Mouse (Mus musculus) naive thymus-derived CD4-positive, alpha-beta T cell, adult 2 months (primary cell): Measurements from ENCODE around the gene Ahnak.
"Not testable (repeated sequence)": the region's sequence is repeated elsewhere in the genome, so short reads cannot be mapped to it uniquely, and the experiment has no call there.

Source experiments
- DNase-seq: peaks from one replicate; pipeline ENCODE4 v3.0.0-alpha.2; 2011; ENCODE audit warnings: low read depth

The Ahnak gene

DNA sequence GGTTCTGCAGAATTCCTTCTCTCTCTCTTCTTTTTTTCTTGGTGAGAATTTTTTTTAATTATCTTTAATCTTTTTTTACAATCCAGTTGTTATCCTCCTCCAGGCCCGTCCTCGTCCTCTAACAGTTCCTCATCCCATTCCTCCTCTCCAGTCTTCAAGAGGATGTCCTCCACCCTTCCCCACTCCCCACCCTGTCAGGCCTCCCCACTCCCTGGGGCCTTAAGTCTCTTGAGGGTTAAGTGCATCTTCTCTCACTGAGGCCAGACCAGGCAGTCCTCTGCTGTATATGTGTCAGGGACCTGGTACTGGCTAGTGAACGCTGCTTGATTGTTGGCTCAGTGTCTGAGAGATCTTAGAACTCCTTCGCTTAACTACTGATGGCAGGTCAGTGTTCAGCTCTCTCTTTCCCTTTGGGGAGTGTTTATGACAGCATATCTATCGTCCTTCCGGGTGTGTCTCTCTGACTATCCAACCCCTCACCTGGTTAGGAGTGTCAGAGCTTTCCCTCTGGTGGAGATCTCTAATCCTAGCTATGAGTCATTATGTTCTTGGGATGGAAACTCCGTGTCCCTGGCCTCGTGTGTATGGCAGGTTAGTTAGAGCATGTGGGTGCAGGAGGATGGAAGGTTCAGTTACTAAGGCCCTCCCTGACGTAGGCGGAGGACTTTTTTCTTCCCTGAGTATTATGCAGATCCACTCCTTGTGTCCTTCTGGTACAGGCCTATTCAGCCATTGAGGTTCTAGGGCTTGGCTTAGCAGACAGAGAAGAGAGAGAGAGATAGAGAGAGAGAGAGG, 5.9 kb downstream of the Ahnak start:
- no peak for DNase-seq

DNA sequence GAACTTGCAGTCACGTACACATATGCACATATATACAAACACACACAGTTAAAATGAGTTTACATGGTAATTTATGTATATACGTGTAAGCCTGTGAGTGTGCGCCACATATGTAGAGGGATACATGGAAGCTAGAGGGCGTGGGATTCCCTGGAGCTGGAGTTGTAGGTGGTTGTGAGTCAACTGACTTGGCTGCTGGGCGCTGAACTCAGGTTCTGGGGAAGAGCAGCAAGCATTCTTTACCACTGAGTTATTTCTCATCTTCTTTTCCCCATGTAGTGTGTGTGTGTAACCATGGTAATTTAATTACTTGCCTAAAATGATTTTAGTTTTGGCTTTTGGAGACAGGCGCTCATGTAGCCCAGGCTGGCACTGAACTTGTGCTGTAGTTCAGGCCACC, 7.5 kb downstream of the Ahnak start:
- DNase-seq, result no peak

DNA sequence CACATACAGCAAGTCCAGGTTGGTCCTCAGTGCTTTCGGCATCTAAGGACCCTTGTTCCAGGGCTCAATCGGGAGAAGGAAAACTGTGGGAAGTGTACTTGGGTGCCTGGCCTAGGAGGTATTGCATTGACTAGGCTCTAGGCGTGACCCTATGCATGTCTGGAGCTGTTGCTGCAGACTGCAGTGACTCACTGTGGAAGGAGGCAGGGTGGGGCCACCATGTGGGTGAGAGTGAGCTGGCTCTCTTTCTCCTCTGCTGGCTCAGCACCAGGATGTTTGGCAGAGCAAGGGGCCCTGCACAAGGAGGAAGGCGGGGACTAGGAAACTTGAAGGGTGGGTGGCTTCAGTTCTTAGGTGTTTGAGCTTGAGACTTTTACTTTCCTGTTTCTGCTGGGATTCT, 8.5 kb downstream of the Ahnak start:
- peak; percentile 88 for DNase-seq

DNA sequence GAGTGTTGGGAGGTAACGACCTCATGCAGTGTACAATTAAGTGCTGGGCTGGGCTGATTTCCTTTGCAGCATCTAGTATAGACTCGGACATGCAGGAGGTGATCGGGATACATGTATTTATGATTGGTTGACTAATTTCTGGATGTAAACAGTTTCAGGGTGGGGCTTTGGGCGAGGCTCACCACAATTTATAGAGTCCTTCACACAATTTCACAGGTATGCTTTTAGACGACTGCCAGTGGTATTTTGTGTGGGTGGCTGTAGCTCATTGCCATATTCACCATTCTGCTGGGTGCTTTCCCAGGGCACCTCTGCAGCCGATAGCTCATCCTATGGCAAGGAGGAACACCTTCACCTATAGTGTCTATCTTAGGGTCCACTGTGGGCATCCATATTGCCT, 9.5 kb downstream of the Ahnak start:
- DNase-seq, result no peak

DNA sequence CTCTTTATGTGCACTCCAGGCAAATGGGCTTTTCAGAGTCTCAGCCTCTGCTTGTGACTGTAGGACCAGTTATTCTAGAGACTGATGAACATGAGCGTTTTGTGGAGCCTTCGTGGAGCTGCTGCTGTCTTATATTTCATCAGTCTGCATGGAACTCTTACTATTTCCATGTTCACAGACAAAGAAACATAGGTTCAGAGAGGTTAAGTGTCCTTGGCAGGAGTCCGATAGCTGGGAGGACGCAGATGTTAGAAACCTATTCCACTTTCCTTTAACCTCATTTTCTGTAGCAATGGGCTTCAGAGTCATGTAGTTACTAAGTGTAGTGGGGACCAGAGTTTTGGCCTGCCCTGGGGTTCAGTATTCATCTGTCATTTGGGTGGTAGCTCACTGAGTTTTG, 10.1 kb downstream of the Ahnak start:
- no peak for DNase-seq

DNA sequence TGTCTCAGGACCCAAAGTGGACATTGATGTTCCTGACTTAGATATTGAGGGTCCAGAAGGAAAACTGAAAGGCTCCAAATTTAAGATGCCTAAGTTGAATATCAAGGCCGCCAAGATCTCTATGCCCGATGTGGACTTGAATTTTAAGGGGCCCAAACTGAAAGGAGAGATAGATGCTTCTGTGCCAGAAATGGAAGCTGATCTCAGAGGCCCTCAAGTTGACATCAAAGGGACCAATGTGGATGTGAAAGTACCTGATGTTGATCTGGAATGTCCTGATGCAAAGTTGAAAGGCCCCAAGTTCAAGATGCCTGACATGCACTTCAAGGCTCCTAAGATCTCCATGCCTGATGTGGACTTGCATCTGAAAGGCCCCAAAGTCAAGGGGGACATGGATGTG, 17.8 kb downstream of the Ahnak start:
- not testable (repeated sequence) for DNase-seq

DNA sequence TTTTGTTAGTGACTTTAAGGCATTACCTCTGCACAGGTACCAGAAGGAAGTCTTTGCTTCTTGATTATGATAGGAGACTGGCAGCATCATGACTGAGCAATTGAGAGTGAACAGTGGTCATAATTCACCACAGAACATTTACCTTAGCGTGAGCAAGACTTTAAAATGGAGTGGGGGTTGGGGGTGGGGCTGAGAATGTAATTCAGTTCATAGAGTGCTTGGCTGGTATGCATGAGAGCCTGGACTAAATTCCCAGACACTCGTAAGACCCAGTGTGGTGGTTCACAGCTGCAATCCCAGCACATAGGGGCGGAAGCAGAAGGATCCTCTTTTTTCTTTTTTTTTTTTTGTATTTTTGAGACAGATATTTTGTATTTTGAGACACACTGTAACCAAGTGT, 30.2 kb downstream of the Ahnak start:
- no peak for DNase-seq

DNA sequence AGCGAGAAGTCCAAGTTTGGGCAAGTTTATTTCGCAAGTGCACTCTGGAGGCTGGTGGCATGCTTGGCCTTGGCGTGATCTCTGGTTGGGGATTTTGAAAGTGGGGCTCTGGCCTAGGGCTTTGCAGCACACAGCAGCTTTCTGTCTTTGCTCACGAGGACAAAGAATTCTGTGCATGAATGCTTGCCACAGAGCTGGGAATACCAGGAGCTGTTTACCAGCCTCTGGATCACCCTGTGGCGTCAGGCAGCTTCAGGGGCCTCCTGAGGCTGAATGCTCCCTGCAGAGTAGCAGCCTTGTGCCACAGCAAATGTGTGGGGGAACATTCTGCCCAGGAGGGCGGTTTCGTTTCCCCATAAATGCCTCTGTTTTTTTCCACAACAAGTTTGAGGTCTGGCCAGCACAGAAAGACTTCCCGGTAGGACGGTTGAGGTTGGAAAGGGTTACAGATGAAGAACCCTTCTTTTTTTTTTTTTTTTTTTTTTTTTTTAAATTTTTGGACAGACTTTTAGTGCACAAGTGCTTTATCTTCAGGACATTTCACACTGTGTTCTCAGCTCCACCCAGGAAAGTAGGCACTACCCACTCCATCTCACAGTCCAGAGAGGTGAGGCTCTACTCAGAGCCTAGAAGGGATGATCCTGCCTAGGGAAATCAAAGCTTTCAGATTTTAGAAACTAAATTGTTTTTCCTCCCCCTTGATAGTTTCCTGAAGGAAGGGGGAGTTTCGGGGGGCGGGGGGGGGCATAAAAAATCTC, 34.1 kb downstream of the Ahnak start:
- no peak for DNase-seq

DNA sequence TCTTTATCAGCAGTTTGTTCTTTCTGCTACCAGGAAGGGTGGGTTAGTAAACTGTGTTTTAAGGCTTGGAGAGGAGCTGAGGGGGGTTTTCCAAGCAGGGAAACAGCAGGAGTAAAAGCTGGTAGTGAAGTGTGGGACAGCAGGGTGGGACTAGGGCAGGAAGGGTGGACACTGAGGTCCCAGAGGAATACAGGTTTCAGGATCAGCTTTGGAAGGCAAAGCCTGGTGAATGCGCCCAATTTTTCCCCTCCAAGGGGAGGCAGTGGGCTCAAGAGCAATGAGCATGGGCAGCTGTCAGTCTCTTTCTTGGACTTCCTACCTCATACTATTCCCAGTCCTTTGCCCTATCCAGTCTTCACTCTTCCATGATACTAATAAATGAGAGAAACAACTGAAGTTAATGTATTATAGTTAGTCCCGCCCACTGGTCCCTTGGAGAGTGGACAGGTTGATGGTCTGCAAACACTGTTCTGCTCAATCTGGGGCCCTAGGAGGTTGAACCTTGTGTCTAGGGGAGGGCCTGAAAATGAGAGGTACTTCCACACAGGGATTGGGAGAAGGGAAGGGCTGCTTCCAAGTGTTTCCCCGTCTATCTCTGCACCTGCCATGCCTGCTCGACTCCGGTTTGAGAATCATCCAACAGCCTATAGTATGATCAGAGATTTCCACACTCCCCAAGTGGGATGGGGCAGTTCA, 36.6 kb downstream of the Ahnak start:
- no peak for DNase-seq

DNA sequence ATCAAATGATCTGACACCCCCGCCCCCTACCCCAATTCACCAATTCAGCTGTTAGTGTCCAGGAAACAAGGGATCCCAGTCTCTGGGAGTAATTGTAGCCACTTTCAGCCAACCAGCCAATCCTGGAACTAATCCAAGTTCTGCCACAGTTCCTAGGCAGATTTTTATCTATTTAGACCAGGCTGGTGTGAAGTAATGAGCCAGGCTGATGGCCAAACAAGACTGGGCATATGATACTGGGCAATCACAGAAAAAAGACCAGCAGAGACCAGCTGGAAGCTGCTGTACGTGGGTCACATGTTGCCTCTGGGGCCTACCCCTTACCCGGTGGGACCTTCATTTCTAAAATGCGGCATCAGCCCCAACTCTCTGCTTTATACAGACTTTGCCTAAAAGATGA, 37.5 kb downstream of the Ahnak start:
- no peak for DNase-seq

DNA sequence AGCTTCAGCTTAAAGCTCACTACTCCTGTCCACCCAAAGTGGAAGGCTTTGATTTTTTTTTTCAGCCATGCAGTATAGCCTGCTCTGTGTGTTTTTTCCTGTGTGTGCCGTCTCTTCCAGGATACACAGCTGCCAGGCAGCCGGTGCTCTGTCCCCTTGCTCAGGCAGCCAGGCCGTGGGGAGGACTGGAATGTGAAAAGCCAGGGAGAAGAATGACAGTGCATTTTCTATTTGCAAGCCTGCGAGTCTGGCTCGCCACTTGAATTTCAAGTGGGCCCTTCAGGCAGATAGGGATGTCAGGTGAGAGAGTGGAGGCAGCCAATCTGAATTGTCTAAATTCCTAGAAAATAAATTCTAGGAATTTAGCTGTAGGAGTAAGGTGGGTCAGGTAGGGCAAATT, 38.7 kb downstream of the Ahnak start:
- DNase-seq, result no peak

DNA sequence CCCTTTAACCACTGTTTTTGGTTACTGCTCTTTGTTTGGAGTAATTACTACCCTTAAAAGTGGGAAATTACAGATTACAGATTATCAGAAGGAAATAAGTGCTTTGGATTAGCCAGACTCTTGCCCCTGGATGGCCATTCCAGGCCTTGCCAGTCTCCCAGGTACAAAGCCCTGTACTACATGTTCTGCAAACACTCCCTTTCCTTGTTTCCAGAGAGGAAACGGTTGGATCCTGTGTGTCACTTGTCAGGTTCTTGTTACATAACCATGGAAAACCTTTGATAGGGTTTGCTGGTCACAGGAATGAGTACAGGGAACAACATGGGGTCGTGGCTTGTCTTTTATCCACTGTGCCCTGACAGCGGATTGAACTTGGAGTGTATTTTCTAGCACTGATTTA, 39.3 kb downstream of the Ahnak start:
- DNase-seq, result no peak

DNA sequence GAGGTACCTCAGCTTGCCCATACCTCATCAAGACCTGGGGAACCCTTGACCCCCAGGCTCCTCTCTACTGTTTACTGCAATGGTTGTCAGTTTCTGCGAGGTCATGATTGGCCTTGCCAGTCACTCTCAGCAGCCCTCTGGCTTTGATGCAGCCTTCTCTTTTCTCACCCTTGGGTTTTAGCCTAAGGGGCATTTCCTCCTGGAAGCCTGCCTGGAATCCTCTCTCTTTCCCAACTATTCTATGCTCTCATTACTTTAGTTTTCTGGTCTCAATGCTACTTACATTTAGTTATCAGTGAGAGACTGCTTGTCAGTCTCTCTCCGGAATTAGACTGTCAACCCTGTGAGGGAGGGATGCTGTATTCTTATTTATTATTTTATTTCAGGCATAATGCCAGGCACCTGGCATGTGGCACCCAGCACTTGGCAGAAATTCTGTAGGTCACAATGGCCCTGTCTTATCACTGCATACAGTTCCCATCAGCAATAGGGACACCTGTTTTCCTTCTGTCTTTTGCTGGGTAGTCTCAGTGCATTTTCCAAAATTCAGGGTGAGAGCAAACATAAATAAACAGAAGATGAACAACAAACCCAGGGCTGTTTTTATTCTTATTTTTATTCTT, 40.7 kb downstream of the Ahnak start:
- no peak for DNase-seq

DNA sequence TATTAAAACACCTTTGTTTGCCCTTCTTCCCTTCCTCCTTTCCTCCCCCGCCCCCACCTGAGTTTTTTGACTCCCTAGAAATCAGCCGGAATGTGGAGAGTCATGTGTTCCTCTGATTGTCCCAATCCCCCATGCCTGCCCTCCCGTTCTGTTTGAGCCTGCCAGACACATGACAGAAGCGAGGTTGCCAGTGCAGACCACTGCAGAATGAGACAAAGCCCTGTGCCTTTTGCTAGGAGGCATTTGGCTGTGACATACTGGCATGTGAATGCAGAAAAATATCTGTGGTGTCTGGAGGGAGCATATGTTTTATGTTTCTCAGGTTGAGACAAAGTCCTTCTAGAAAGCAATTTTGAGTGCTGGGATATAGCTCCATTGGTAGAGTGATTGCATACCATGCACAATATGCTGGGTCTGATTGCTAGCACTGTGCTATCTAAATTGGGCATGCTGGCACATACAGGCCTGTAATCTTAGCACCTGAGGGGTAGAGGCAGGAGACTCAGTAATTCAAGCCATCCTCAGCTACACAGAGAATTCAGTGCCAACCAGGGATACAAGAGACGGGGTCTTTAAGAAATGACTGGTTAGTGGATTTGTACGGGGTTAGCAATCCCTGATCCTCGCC, 43.5 kb downstream of the Ahnak start:
- DNase-seq, result no peak

DNA sequence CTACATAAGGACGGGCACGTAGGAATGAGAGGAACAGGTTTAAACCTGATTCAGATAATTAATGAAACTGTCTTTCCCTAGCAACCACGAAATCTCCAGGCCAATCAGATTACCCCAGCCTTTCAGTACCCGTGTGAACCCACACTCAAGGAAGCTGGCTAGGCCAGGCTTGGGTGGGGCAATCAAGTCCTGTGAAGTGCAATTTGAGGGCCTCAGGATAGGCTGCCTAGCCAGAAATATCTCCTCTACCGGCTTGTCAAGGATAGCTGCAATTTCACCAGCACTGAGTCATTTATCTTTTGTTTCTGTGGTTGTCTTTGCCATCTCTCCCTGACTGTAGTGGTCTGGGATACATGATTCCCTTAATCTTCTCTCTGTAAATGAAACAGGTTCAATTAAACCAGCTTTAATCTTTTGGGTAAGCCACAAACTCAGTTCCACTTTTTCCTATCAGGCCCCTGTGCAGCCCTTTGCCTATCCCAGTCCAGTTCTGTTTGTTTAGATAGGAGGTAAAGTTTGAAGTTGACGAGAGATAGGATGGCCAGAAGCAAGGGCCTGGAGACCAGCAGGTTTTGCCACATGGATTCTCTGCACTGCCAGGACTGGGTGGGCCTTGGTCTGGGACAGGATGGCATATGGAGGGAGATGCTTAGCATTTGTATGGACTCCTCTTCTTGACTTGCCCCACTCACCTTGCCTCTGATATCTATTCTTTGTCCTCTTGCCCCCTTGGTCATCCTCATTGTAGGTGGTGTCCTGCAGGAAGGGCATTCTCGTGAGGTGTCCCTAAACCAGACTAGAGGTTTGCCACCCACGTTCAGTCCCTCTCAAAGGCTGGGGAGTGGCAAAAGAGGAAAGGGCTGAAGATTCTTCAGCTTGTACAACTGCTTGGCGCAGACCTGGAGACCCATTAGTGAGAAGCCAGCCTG, 44.6 kb downstream of the Ahnak start:
- no peak for DNase-seq

DNA sequence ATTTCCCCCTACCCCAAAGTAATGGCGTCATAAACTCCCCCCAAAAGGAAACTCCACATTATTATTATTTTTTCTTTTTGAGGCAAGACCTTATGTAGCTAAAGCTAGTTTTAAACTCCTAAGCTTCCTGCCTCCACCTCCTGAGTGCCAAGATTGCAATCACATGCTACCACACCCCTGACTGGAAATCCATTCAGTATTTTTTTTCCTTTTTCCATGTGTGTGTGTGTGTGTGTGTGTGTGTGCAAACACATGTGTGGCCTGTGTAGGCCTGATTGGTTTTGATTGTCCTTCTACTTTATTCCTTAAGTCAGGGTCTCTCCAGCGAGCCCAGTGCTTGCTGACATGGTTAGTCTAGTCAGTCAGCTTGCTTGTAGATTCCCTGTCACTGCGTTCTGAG, 45.4 kb downstream of the Ahnak start:
- DNase-seq, result no peak

DNA sequence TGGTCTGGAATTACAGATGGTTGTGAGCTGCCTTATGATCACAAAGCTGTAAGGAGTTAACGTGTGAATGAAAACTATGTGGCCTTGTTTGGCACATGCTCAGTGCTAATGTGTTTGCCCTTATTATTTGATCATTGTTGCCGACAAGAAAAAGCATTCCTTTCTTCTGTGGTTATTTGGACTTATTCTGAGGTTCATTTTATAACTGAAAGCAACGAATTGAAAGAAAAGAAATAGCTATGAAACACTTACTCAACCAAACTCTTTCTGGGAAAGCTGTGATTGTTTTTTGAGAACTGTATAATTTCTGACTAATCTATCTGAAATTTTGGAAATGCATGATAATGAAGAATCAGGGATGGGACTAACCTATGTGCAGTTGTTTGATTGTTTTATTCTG, 46.0 kb downstream of the Ahnak start:
- no peak for DNase-seq

DNA sequence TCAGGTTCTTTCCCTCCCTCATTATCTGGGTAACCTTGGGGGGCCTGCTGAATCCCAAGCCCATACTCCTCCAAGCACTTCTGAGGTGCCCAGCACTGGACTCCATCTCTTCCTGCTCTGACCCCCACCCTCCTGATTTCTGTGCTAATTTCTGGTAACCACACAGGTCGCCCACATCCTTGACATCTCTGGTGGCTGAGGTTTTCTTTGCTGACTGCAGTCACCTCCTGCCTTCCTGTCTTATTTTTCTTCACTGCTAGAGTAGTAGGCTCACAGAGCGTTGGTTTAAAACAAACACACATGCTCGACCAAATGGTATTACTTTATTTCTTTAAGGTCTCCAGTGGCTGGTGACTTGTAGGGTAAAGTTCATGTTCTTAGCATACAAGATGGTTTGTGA, 49.1 kb downstream of the Ahnak start:
- peak; percentile 71 for DNase-seq

DNA sequence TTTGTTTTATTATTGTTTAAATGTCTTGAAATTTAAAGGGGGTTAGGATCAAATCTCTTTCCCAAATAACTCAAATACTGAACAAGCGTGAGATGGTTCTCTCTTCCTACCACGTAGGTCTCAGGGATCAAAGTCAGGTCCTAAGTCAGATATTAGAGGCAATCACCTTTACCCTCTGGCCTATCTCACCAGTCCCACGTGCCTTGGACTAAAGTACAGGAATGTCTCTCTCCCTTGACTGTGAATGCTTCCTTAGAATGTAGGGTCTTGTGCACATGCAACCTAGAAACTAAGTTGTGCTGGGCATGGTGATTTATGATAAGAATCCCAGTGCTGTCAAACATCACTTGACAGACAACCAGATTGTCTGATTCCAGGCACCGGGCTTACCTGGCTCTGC, 50.2 kb downstream of the Ahnak start:
- no peak for DNase-seq

DNA sequence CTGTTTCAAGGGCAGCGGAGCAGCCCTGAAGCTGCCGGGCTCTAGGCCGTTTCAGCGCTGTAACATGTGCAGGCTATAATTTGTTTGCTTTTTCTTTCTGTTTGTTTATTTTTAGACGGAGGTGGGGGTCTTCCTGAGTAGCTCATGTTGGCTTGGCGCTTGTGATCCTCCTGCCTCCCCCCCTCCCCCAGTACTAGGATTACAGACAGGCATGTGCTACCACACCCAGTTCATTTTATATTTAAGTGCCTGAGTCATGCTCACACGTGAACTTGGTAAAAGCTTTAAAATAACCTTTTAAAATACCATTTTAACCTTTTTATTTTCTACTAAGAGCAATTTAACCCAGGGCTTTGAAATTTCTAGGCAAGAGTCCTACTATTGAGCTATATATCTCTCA, 50.8 kb downstream of the Ahnak start:
- no peak for DNase-seq

DNA sequence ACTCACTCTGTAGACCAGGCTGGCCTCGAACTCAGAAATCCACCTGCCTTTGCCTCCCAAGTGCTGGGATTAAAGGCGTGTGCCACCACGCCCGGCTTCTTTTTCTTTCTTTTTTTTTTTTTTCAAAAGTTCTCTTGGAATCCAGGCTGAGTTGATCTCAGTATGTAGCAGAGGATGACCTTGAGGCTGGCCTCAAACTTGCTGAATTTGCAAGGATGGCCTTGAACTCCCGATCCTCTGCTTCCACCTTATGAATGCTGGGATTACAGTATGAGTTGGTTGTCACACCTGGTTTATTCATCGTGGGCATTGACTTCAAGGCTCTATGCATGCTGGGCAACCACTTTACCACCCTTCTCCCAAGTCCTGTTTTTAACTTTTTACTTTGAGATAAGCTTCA, 51.6 kb downstream of the Ahnak start:
- DNase-seq, result no peak
